Mouse (Mus musculus): ENCODE measurements around the gene 9930021J03Rik. TPM values are rescaled to one million over a fixed set of nuclear protein-coding genes. Genes with fewer than 3 reads are reported as not detected.

9930021J03Rik gene
- 23.7 and 31.2 TPM in 2 replicates for polyA plus RNA-seq (2011; ENCODE audit: insufficient read length, low read depth, missing spikeins)

DNA sequence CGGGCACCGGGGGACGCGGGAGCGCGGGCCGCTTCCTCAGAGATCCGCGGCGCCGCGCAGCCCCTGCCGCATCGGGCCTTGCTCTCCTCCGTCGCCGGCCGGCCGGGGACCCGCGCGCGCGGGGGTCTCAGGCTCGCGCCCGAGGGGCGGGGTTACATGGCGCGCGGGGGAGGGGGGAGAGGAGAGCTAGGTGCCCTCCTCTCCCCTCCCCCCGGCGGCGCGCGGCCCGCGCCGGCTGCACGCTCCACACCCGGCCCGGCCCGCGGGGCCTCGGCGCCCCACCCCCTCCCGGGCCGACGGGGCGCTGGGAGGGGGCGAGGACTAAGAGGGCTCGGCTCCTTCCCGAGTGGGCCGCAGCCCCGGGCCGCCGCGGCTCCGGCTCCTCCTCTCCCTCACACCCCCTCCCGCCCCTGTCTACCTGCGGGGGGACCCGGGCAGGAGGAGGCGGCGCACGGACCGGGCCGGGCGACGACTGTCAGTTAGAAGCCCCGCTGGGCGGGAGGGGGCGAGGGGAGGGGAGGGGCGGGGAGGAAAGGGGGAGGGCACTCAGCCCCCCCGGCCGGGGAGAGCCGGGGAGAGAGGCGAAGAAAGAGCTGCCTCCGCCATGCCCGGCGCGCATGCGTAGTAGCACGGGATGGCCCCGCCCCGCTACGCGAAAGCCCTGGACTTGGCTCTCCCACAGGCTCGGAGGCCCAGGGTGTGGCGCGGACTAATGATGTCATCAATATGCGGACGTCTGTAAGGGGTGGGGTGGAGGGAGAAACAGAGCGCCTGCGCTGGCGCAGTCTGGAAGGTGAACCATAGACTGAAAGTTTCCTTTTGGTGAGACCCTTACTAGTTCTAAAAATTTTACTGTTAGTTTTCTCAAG, at the start of gene 9930021J03Rik:
Gene 9930021J03Rik, minus strand, starts transcription at position 73 of the 869 bp plus-strand sequence.
- peak within 1 kb of the TSS; percentile 63 for H3K4me3 ChIP-seq (ENCODE audit: insufficient read depth, low read length)
- peak within 1 kb of the TSS; percentile 1 for H3K27ac ChIP-seq (ENCODE audit: insufficient read depth, low read length)
- TF ChIP-seq POLR2A (IDR thresholded peaks at IDR 0.05; ENCODE audit: low read depth, low read length): peak; percentile 85
- TF ChIP-seq CTCF (IDR thresholded peaks at IDR 0.05; ENCODE audit: borderline replicate concordance, insufficient read depth, low read length): no peak
- H3K4me1 ChIP-seq (ENCODE audit: control insufficient read depth, insufficient read depth, low read length): no peaks in the 10 kb centered on the region; the same call in 1 of the 2 replicates

DNA sequence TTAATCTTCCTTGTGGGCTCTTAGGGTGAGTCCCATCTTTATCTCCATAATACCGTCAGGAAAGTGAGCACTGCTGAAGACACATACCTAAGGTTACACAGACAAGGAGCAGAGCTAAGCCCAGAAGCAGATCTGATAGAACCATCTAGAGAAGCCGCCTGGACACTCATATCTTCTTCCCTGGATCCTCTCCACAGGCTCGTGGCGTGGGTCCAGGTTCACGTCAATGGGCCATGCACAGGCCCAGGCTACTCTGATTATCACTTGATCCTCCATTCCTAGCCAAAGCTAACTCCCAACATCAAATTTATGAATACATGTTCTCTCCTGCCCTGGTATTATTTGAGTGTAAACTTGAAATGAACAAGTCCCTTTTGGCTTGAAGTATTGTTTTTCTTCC, 47.9 kb upstream of the 9930021J03Rik start:
- Histone ChIP-seq H3K4me3 (ENCODE audit: insufficient read depth, low read length) (no peak overlapping the region), H3K4me1 (ENCODE audit: control insufficient read depth, insufficient read depth, low read length) (peaks cover 2% of the 10 kb centered on the region; the same call in 1 of the 2 replicates), H3K27ac (ENCODE audit: insufficient read depth, low read length) (no peak overlapping the region)
- no peak for TF ChIP-seq CTCF (IDR thresholded peaks at IDR 0.05; ENCODE audit: borderline replicate concordance, insufficient read depth, low read length)

GRCm38 (mm10) chr19:29851036-29851690, 45.4 kb upstream of the 9930021J03Rik start:
- TF ChIP-seq CTCF (IDR thresholded peaks at IDR 0.05; ENCODE audit: borderline replicate concordance, insufficient read depth, low read length) (no peak), POLR2A (IDR thresholded peaks at IDR 0.05; ENCODE audit: low read depth, low read length) (no peak)
- peaks cover 2% of the 10 kb centered on the region; the same call in 1 of the 2 replicates for H3K4me1 ChIP-seq (ENCODE audit: control insufficient read depth, insufficient read depth, low read length)
- no peak overlapping the region for H3K4me3 ChIP-seq (ENCODE audit: insufficient read depth, low read length)
- H3K27ac ChIP-seq (ENCODE audit: insufficient read depth, low read length): no peak overlapping the region

DNA sequence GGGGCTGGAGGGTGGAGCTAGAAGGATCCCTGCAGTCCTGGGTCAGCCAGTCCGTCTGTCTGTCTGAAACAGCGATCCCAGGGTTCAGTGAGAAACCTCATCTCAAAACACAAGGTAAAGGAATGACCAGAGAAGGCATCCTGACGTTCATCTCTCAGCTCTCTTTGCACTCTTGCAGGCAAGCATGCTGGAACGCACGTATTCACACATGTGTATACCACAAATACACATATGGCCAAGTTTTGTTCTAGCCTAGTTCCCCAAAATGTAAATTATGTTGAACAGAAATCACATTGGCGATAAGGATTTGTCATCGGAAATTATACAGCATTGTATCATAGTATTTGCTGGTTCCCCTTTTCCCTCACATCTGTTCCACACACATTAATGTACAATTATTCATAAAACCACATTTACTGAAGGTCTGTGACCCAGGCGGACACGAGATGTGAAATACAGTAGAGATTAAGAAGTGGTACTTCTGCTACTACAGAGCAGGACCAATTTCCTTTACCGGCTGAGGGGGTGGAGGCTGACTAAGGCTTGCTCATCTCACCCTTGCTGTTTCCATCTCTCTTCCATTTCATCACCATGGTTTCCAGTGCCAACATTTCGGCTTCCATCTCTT, 44.2 kb upstream of the 9930021J03Rik start:
- Histone ChIP-seq H3K4me1 (ENCODE audit: control insufficient read depth, insufficient read depth, low read length) (peaks cover 2% of the 10 kb centered on the region; the same call in 1 of the 2 replicates), H3K27ac (ENCODE audit: insufficient read depth, low read length) (no peak overlapping the region), H3K4me3 (ENCODE audit: insufficient read depth, low read length) (no peak overlapping the region)
- no peak for TF ChIP-seq CTCF (IDR thresholded peaks at IDR 0.05; ENCODE audit: borderline replicate concordance, insufficient read depth, low read length)
- TF ChIP-seq POLR2A (IDR thresholded peaks at IDR 0.05; ENCODE audit: low read depth, low read length): no peak

GRCm38 (mm10) chr19:29844036-29844661, 38.4 kb upstream of the 9930021J03Rik start:
- Histone ChIP-seq H3K4me1 (ENCODE audit: control insufficient read depth, insufficient read depth, low read length) (no peaks in the 10 kb centered on the region), H3K4me3 (ENCODE audit: insufficient read depth, low read length) (no peak overlapping the region), H3K27ac (ENCODE audit: insufficient read depth, low read length) (peak overlapping the region; percentile 42)
- TF ChIP-seq CTCF (IDR thresholded peaks at IDR 0.05; ENCODE audit: borderline replicate concordance, insufficient read depth, low read length) (no peak), POLR2A (IDR thresholded peaks at IDR 0.05; ENCODE audit: low read depth, low read length) (no peak)

- H3K27ac ChIP-seq (ENCODE audit: insufficient read depth, low read length): peak overlapping the region; percentile 42
Measured at GRCm38 (mm10) chr19:29843641-29844035, 37.8 kb upstream of the 9930021J03Rik start.

DNA sequence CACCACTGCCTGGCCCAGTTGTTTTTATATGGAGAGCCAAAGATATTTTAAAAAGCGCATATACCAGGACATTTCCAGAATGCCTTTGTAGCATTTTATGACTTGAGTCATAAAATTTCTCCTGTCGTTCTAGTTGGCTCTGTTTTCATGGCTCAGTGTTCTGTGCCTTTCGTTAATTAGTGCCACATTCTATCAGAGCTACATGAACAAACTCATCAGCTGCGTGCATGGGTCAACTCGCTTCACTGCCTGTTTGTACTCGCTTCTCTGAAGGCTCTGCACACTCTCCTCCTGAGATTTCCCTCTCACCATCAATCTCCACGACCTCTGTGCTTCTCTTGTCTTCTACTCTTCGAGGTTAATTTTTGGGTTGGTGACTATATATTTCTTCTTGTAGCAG, 37.2 kb upstream of the 9930021J03Rik start:
- H3K27ac ChIP-seq (ENCODE audit: insufficient read depth, low read length): peak overlapping the region; percentile 36
- TF ChIP-seq POLR2A (IDR thresholded peaks at IDR 0.05; ENCODE audit: low read depth, low read length): no peak
- TF ChIP-seq CTCF (IDR thresholded peaks at IDR 0.05; ENCODE audit: borderline replicate concordance, insufficient read depth, low read length): no peak
- H3K4me1 ChIP-seq (ENCODE audit: control insufficient read depth, insufficient read depth, low read length): no peaks in the 10 kb centered on the region
- H3K4me3 ChIP-seq (ENCODE audit: insufficient read depth, low read length): no peak overlapping the region

More at GRCm38 (mm10) chr19:29843641-29844035, 37.8 kb upstream of the 9930021J03Rik start:
- no peak for TF ChIP-seq CTCF (IDR thresholded peaks at IDR 0.05; ENCODE audit: borderline replicate concordance, insufficient read depth, low read length)
- no peak for TF ChIP-seq POLR2A (IDR thresholded peaks at IDR 0.05; ENCODE audit: low read depth, low read length)
- no peaks in the 10 kb centered on the region for H3K4me1 ChIP-seq (ENCODE audit: control insufficient read depth, insufficient read depth, low read length)
- no peak overlapping the region for H3K4me3 ChIP-seq (ENCODE audit: insufficient read depth, low read length)

- Histone ChIP-seq H3K4me3 (ENCODE audit: insufficient read depth, low read length) (no peak overlapping the region), H3K27ac (ENCODE audit: insufficient read depth, low read length) (peak overlapping the region; percentile 76; the same call in 1 of the 2 replicates), H3K4me1 (ENCODE audit: control insufficient read depth, insufficient read depth, low read length) (peaks cover 5% of the 10 kb centered on the region; the same call in 1 of the 2 replicates)
- no peak for TF ChIP-seq POLR2A (IDR thresholded peaks at IDR 0.05; ENCODE audit: low read depth, low read length)
- no peak for TF ChIP-seq CTCF (IDR thresholded peaks at IDR 0.05; ENCODE audit: borderline replicate concordance, insufficient read depth, low read length)
Measured at GRCm38 (mm10) chr19:29840642-29841041, 34.9 kb upstream of the 9930021J03Rik start.

GRCm38 (mm10) chr19:29838636-29839135, 32.9 kb upstream of the 9930021J03Rik start:
- TF ChIP-seq CTCF (IDR thresholded peaks at IDR 0.05; ENCODE audit: borderline replicate concordance, insufficient read depth, low read length): no peak
- no peak for TF ChIP-seq POLR2A (IDR thresholded peaks at IDR 0.05; ENCODE audit: low read depth, low read length)
- Histone ChIP-seq H3K4me3 (ENCODE audit: insufficient read depth, low read length) (no peak overlapping the region), H3K27ac (ENCODE audit: insufficient read depth, low read length) (no peak overlapping the region), H3K4me1 (ENCODE audit: control insufficient read depth, insufficient read depth, low read length) (peaks cover 5% of the 10 kb centered on the region; the same call in 1 of the 2 replicates)
